Mouse (Mus musculus): Measurements from ENCODE around the gene Lag3.

DNA sequence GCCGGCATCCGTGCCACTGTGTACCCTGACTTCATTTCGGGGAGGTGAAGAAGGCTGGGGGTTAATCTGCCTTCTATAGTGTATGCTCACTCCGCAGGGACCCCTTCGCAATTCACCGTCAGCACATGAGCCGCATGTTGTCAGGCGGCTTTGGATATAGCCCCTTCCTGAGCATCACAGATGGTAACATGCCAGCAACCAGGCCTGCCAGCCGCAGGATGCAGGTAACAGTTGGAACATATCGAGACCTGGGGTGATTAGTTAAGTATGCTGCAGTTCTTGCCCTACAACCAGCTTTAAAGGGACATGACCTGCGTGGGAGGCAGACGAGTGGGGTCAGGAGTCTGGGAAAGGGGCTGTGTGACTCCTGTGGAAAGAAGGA lies 20.8 kb upstream of the Lag3 start:
- TF ChIP-seq ETS1 (conservative IDR thresholded peaks at IDR 0.05; ENCODE audit: low read depth, low read length) (no peak), EP300 (IDR thresholded peaks at IDR 0.05; ENCODE audit: low read length) (no peak), MYC (IDR thresholded peaks at IDR 0.05; ENCODE audit: low read depth, low read length) (no peak), RCOR1 (conservative IDR thresholded peaks at IDR 0.05; ENCODE audit: low read depth, low read length) (no peak), MEF2A (IDR thresholded peaks at IDR 0.05; ENCODE audit: borderline replicate concordance, low read depth, low read length) (no peak), POLR2A (IDR thresholded peaks at IDR 0.05; ENCODE audit: low read depth, low read length) (no peak), CTCF (conservative IDR thresholded peaks at IDR 0.05 in 1 of 2, IDR thresholded peaks at IDR 0.05 in 1 of 2; ENCODE audit: low read depth in 2 of 2, low read length in 2 of 2) (no peak), E2F4 (IDR thresholded peaks at IDR 0.05; ENCODE audit: insufficient replicate concordance, low read depth, low read length) (no peak), POLR2AphosphoS2 (IDR thresholded peaks at IDR 0.05; ENCODE audit: low read depth, low read length) (no peak), GABPA (IDR thresholded peaks at IDR 0.05; ENCODE audit: insufficient replicate concordance, low read depth, low read length) (no peak), ZC3H11A (IDR thresholded peaks at IDR 0.05; ENCODE audit: low read depth, low read length) (no peak), BHLHE40 (IDR thresholded peaks at IDR 0.05; ENCODE audit: low read depth, low read length) (no peak)
